Mouse (Mus musculus) megakaryocyte, embryonic 14.5 days (primary cell): ENCODE measurements around the gene Col9a3. TPM values are rescaled to one million over a fixed set of nuclear protein-coding genes. Genes with fewer than 3 reads are reported as not detected.

Source experiments
- H3K27me3 ChIP-seq: replicated peaks from 2 replicates; pipeline ENCODE3; 2012; ENCODE audit warnings: inconsistent platforms
- H3K36me3 ChIP-seq: replicated peaks from 2 replicates; pipeline ENCODE3; 2012; ENCODE audit warnings: low read length, inconsistent platforms, mixed read lengths
- H3K4me1 ChIP-seq: 2 replicates; pipeline ENCODE4 v1.6.1; 2012; ENCODE audit warnings: inconsistent platforms
- H3K4me3 ChIP-seq: replicated peaks from 2 replicates; pipeline ENCODE3; 2012; ENCODE audit warnings: moderate library complexity, mild to moderate bottlenecking, inconsistent platforms
- H3K9me3 ChIP-seq: 2 replicates; pipeline ENCODE4 v1.6.1; 2012; ENCODE audit warnings: inconsistent platforms
- FLI1 ChIP-seq: IDR thresholded peaks from 2 replicates; pipeline ENCODE4 v1.6.1; 2012; ENCODE audit warnings: low read length, inconsistent platforms, mixed read lengths
- GATA1 ChIP-seq: IDR thresholded peaks from 3 replicates; pipeline ENCODE4 v1.6.1; 2012; ENCODE audit warnings: mixed read lengths, low read length, inconsistent platforms, borderline replicate concordance
- polyA plus RNA-seq: library from polyadenylated mRNA; stranded (reverse); fragments of >175 nt; gene quantifications from 2 replicates; pipeline ENCODE4 v1.2.3, GENCODE M21; 2012; ENCODE audit warnings: low replicate concordance; ENCODE audit not compliant: insufficient read depth

The Col9a3 gene
- polyA plus RNA-seq, 1 experiment = 1.9 TPM

- H3K36me3 ChIP-seq = peaks cover under 1% of the 10 kb centered on the region
- peaks cover under 1% of the 10 kb centered on the region; the same call in 1 of the 2 replicates for H3K9me3 ChIP-seq
Observed at GRCm38 (mm10) chr2:180578686-180579085, 18.9 kb upstream of the Col9a3 start.

GRCm38 (mm10) chr2:180581002-180581401, 16.6 kb upstream of the Col9a3 start, which contains the start of gene Mrgbp:
Mrgbp (plus strand) TSS chr2:180581304.
- H3K4me1 ChIP-seq = peaks cover 64% of the 10 kb centered on the region
- H3K9me3 ChIP-seq = no peaks in the 10 kb centered on the region
- peaks cover 9% of the 10 kb centered on the region for H3K27me3 ChIP-seq
- peak within 1 kb of the TSS; percentile 96 for H3K4me3 ChIP-seq
- H3K36me3 ChIP-seq = peaks cover 23% of the 10 kb centered on the region
- TF ChIP-seq GATA1 (no peak), FLI1 (no peak)

More at GRCm38 (mm10) chr2:180578686-180579085, 18.9 kb upstream of the Col9a3 start:
- TF ChIP-seq FLI1 = no peak
- no peak for TF ChIP-seq GATA1
- H3K4me3 ChIP-seq = no peak overlapping the region
- peaks cover 19% of the 10 kb centered on the region for H3K27me3 ChIP-seq
- H3K4me1 ChIP-seq = peaks cover 44% of the 10 kb centered on the region

GRCm38 (mm10) chr2:180582481-180583153, 15.0 kb upstream of the Col9a3 start:
- peaks cover 2% of the 10 kb centered on the region for H3K27me3 ChIP-seq
- no peaks in the 10 kb centered on the region for H3K9me3 ChIP-seq
- H3K4me1 ChIP-seq = peaks cover 64% of the 10 kb centered on the region
- peak overlapping the region; percentile 96 for H3K4me3 ChIP-seq
- peaks cover 38% of the 10 kb centered on the region for H3K36me3 ChIP-seq
- 0 out of 2 replicates have a peak, but pooled peaks have one; percentile 43 for TF ChIP-seq FLI1
- no peak for TF ChIP-seq GATA1

- Histone ChIP-seq H3K9me3 (no peaks in the 10 kb centered on the region), H3K4me3 (peak overlapping the region; percentile 96), H3K4me1 (peaks cover 59% of the 10 kb centered on the region), H3K27me3 (peaks cover 2% of the 10 kb centered on the region), H3K36me3 (peaks cover 38% of the 10 kb centered on the region)
- TF ChIP-seq FLI1 (no peak), GATA1 (no peak)
Observed at GRCm38 (mm10) chr2:180583154-180583507, 14.5 kb upstream of the Col9a3 start.

GRCm38 (mm10) chr2:180588736-180589122, 8.9 kb upstream of the Col9a3 start:
- H3K4me3 ChIP-seq = peak overlapping the region; percentile 92
- no peaks in the 10 kb centered on the region for H3K27me3 ChIP-seq
- no peaks in the 10 kb centered on the region for H3K9me3 ChIP-seq
- no peak for TF ChIP-seq FLI1
- TF ChIP-seq GATA1 = no peak
- peaks cover 64% of the 10 kb centered on the region for H3K4me1 ChIP-seq
- H3K36me3 ChIP-seq = peaks cover 72% of the 10 kb centered on the region

GRCm38 (mm10) chr2:180589123-180589831, 8.3 kb upstream of the Col9a3 start, which contains the start of gene Ogfr:
Ogfr (plus strand) TSS chr2:180589245.
- no peaks in the 10 kb centered on the region for H3K27me3 ChIP-seq
- TF ChIP-seq GATA1 = no peak
- no peak for TF ChIP-seq FLI1
- H3K4me1 ChIP-seq = peaks cover 58% of the 10 kb centered on the region
- peaks cover 72% of the 10 kb centered on the region for H3K36me3 ChIP-seq
- peak within 1 kb of the TSS; percentile 92 for H3K4me3 ChIP-seq
- H3K9me3 ChIP-seq = no peaks in the 10 kb centered on the region

GRCm38 (mm10) chr2:180598157-180598705, 641 bp downstream of the Col9a3 start:
- Histone ChIP-seq H3K27me3 (peaks cover 52% of the 10 kb centered on the region), H3K36me3 (peaks cover 29% of the 10 kb centered on the region), H3K4me3 (no peak overlapping the region), H3K9me3 (no peaks in the 10 kb centered on the region), H3K4me1 (peaks cover 7% of the 10 kb centered on the region; the same call in 1 of the 2 replicates)
- no peak for TF ChIP-seq GATA1

GRCm38 (mm10) chr2:180600569-180601021, 3.0 kb downstream of the Col9a3 start:
- TF ChIP-seq GATA1 (no peak), FLI1 (no peak)
- peaks cover 7% of the 10 kb centered on the region for H3K36me3 ChIP-seq
- H3K9me3 ChIP-seq = no peaks in the 10 kb centered on the region
- peaks cover 11% of the 10 kb centered on the region; the same call in 1 of the 2 replicates for H3K4me1 ChIP-seq
- H3K4me3 ChIP-seq = no peak overlapping the region
- H3K27me3 ChIP-seq = peaks cover 74% of the 10 kb centered on the region

GRCm38 (mm10) chr2:180604781-180605180, 7.2 kb downstream of the Col9a3 start:
- Histone ChIP-seq H3K4me3 (no peak overlapping the region), H3K9me3 (no peaks in the 10 kb centered on the region), H3K36me3 (no peaks in the 10 kb centered on the region), H3K27me3 (peaks cover 73% of the 10 kb centered on the region), H3K4me1 (peaks cover 27% of the 10 kb centered on the region)
- TF ChIP-seq GATA1 = no peak
- no peak for TF ChIP-seq FLI1
